Mouse (Mus musculus) CH12.LX (cell line): ENCODE measurements around the gene Uck2.

Experiments
- CHD2 ChIP-seq: IDR thresholded peaks from 2 replicates; pipeline ENCODE4 v1.6.1; 2011; ENCODE audit warnings: low read length, improper control_type of control experiment
- CTCF ChIP-seq, 2 experiments: IDR thresholded peaks in 1 of 2; conservative IDR thresholded peaks in 1 of 2; 2 replicates each; pipeline ENCODE4 v1.5.1; 2011 to 2012; ENCODE audit warnings: low read depth in 2 of 2, low read length in 2 of 2, improper control_type of control experiment in 1 of 2, inconsistent platforms in 1 of 2, mild to moderate bottlenecking in 1 of 2, moderate library complexity in 1 of 2
- EP300 ChIP-seq: IDR thresholded peaks from 2 replicates; pipeline ENCODE4 v1.6.1; 2011; ENCODE audit warnings: low read length, improper control_type of control experiment
- JUN ChIP-seq: IDR thresholded peaks from 2 replicates; pipeline ENCODE4 v1.6.1; 2011; ENCODE audit warnings: low read depth, mild to moderate bottlenecking, low read length, improper control_type of control experiment, moderate library complexity; ENCODE audit not compliant: insufficient read depth
- MAX ChIP-seq: IDR thresholded peaks from 2 replicates; pipeline ENCODE4 v1.6.1; 2011; ENCODE audit warnings: low read length, improper control_type of control experiment
- MAZ ChIP-seq: IDR thresholded peaks from 2 replicates; pipeline ENCODE4 v1.6.1; 2012; ENCODE audit warnings: low read depth, mild to moderate bottlenecking, inconsistent platforms, low read length, improper control_type of control experiment, moderate library complexity
- MYC ChIP-seq: IDR thresholded peaks from 2 replicates; pipeline ENCODE4 v1.6.1; 2011; ENCODE audit warnings: low read depth, mild to moderate bottlenecking, improper control_type of control experiment, low read length
- POLR2A ChIP-seq: IDR thresholded peaks from 2 replicates; pipeline ENCODE4 v1.6.1; 2011; ENCODE audit warnings: low read depth, mild to moderate bottlenecking, improper control_type of control experiment, low read length
- SIN3A ChIP-seq: IDR thresholded peaks from 2 replicates; pipeline ENCODE4 v1.6.1; 2012; ENCODE audit warnings: low read length, improper control_type of control experiment, inconsistent platforms
- TCF12 ChIP-seq: IDR thresholded peaks from 2 replicates; pipeline ENCODE4 v1.6.1; 2014; ENCODE audit warnings: low read depth, mild to moderate bottlenecking, inconsistent platforms, low read length, improper control_type of control experiment
- ZNF384 ChIP-seq: IDR thresholded peaks from 2 replicates; pipeline ENCODE4 v1.6.1; 2012; ENCODE audit warnings: low read depth, low read length, improper control_type of control experiment, inconsistent platforms

DNA sequence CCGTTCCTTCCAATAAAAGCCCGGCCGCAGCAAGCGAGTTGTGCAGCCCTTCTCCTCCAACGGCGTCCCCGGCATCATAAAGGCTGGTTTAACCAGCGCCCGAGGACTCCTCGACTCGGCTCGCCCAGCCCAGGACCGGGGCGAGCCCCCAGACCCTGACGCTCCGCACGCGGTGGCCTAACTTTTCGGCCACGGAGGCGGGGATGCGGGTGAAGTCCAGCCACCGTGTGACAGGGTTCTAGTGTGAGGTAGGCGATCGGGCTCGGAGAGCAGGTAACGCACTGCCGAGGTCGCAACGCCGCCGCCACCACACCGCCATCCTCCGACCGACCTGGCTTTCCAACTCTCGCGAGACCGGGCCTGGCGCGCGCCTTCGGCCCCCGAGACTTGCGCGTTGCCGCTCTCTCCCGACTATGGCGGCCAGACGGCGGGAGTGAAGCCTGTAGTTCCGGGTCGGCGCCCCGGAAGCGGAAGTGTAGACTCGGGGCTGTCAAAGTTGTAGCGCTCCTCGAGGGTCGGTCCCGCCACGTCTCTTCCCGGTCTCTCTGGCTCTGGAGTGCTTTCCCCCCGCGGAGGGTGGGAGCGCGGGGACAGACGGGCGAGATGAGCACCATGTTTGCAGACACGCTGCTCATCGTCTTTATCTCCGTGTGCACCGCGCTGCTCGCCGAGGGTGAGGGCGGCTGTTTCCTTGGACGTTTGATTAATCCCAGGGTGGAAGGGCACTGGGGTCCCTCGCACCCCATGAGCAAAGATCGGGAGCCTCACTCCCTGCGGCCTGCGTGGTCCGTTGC lies 23.3 kb upstream of the Uck2 start, which contains the start of gene Tmco1:
- TF ChIP-seq SIN3A (peak; percentile 97), CTCF (conservative IDR thresholded peaks at IDR 0.05 in 1 of 2, IDR thresholded peaks at IDR 0.05 in 1 of 2; ENCODE audit: low read depth in 2 of 2, low read length in 2 of 2) (no peak), TCF12 (peak; percentile 98), MAZ (peak; percentile 69; the same call in 1 of the 2 replicates), EP300 (no peak), MAX (peak; percentile 79), ZNF384 (no peak), POLR2A (peak; percentile 96), MYC (peak; percentile 72; the same call in 1 of the 2 replicates), JUN (no peak), CHD2 (peak; percentile 100)
